Mouse (Mus musculus) kidney, postnatal 14 days (tissue): ENCODE results near the gene Zfy1.
"Not testable (repeated sequence)": the region's sequence is repeated elsewhere in the genome, so short reads cannot be mapped to it uniquely, and the experiment has no call there.

Experiments
- DNase-seq: peaks from one replicate; pipeline ENCODE4 v3.0.0; 2022; ENCODE audit warnings: mixed read lengths

The Zfy1 gene

GRCm38 (mm10) chrY:797309-797708, at the start of gene Zfy1:
Gene Zfy1, minus strand, starts transcription at chrY:797409.
- DNase-seq = not testable (repeated sequence)

- no peak for DNase-seq
These were observed 21.2 kb upstream of the Zfy1 start, which contains the start of gene Uba1y for GRCm38 (mm10) chrY:818396-818795. Gene Uba1y, plus strand, starts transcription at chrY:818649.

DNA sequence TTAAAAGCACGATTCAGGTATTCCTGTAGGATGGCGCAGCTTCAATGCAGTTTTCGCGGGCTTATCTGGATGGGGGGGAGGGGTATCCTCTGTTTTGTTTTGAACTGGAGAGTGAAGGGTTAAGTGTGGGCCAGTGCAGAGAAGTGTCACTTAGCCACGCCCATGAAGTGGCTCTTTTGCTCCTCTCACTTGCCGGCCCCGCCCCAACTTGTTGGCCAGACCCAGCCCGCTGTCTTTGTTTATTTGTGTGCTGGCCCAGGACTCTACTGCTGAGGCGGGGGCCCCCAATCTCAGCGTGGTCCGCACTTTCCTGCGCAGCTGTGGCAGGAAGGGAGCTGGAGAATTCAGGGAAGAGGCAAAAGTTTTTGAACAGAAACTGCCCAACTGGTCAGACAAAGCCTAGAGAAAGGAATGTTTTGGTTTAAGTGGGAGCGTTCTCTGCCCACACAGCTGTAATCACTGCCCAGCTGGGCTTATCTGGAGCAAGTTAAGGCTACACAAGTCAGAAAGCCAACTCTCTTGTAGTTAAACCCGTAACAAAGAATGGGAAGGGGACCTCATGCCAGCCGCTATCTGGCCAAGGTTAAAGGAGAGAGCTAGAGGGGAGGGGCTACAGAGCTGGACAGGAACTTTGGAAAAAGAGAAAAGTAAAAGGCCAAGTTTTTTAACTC, 11.9 kb upstream of the Zfy1 start:
- peak; percentile 67 for DNase-seq
